Mouse (Mus musculus) limb, embryonic 10.5 days (tissue): Measurements from ENCODE around the gene Matk. TPM values are rescaled to one million over a fixed set of nuclear protein-coding genes. Genes with fewer than 3 reads are reported as not detected.

ENCODE experiments used
- DNase-seq: peaks from one replicate; pipeline ENCODE4 v3.0.0-alpha.2; 2017; ENCODE audit warnings: low spot score
- H3K27ac ChIP-seq: fragments of 300-500 bp; sonication (generic); 2 replicates; pipeline ENCODE4 v1.5.1; 2016; ENCODE audit warnings: mild to moderate bottlenecking
- H3K27me3 ChIP-seq: fragments of 300-500 bp; sonication (generic); 2 replicates; pipeline ENCODE4 v1.6.1; 2016; ENCODE audit warnings: low read depth, mild to moderate bottlenecking; ENCODE audit not compliant: poor library complexity, severe bottlenecking
- H3K36me3 ChIP-seq: fragments of 300-500 bp; sonication (generic); 2 replicates; pipeline ENCODE4 v1.6.1; 2016; ENCODE audit warnings: mild to moderate bottlenecking, moderate library complexity
- H3K4me1 ChIP-seq: fragments of 300-500 bp; sonication (generic); 2 replicates; pipeline ENCODE4 v1.6.1; 2016
- H3K4me3 ChIP-seq: fragments of 300-500 bp; sonication (generic); 2 replicates; pipeline ENCODE4 v1.5.1; 2016; ENCODE audit warnings: mild to moderate bottlenecking, moderate library complexity
- H3K9me3 ChIP-seq: fragments of 300-500 bp; sonication (generic); replicated peaks from 2 replicates; pipeline ENCODE4 v1.6.1; 2016; ENCODE audit warnings: mild to moderate bottlenecking
- WGBS: fragments of 180-500 bp; shearing (Covaris S2); methylation state at CpG from one replicate; pipeline ENCODE4 v1.1.7; 2016; 5-methylcytosine and 5-hydroxymethylcytosine counted together
- polyA plus RNA-seq: library from polyadenylated mRNA; unstranded; fragments of >200 nt; fragmentation: Nextera tagmentation; extraction: Ambion mirVana; gene quantifications from 2 replicates; pipeline ENCODE4 v1.2.1, GENCODE M21; 2016

Matk gene
- polyA plus RNA-seq, 1 experiment from 2014 or later, result 3.0 TPM

- no peaks in the 10 kb centered on the region for H3K9me3 ChIP-seq
- H3K4me1 ChIP-seq, result peaks cover 33% of the 10 kb centered on the region
- peaks cover 41% of the 10 kb centered on the region for H3K27me3 ChIP-seq
- H3K36me3 ChIP-seq, result peaks cover 21% of the 10 kb centered on the region
- peak; percentile 98 for DNase-seq
- H3K4me3 ChIP-seq, result peak within 1 kb of the TSS; percentile 83
- under 1% methylated on average over 76 of the region's 80 CpGs for WGBS
- H3K27ac ChIP-seq, result peak within 1 kb of the TSS; percentile 96
These were observed 40.0 kb downstream of the Matk start, which contains the start of gene Pip5k1c for GRCm38 (mm10) chr10:81292554-81293333. Gene Pip5k1c (plus strand): TSS chr10:81292963.

- H3K4me3 ChIP-seq, result peak overlapping the region; percentile 83
- H3K36me3 ChIP-seq, result peaks cover 27% of the 10 kb centered on the region
- H3K4me1 ChIP-seq, result peaks cover 39% of the 10 kb centered on the region
- peak overlapping the region; percentile 96 for H3K27ac ChIP-seq
- 5% methylated on average over 25 of the region's 25 CpGs for WGBS
- H3K27me3 ChIP-seq, result peaks cover 35% of the 10 kb centered on the region
- no peak for DNase-seq
- H3K9me3 ChIP-seq, result no peaks in the 10 kb centered on the region
These were observed 40.7 kb downstream of the Matk start for GRCm38 (mm10) chr10:81293334-81294030.

- DNase-seq, result no peak
- WGBS, result 58% methylated on average over 8 of the region's 8 CpGs
- peaks cover 30% of the 10 kb centered on the region for H3K27me3 ChIP-seq
- H3K36me3 ChIP-seq, result peaks cover 31% of the 10 kb centered on the region
- peaks cover 48% of the 10 kb centered on the region for H3K4me1 ChIP-seq
- H3K4me3 ChIP-seq, result peak overlapping the region; percentile 83
- no peaks in the 10 kb centered on the region for H3K9me3 ChIP-seq
- peak overlapping the region; percentile 96; the same call in 1 of the 2 replicates for H3K27ac ChIP-seq
These were observed 41.7 kb downstream of the Matk start for GRCm38 (mm10) chr10:81294442-81294841.

- WGBS, result 94% methylated on average over 6 of the region's 6 CpGs
- Histone ChIP-seq H3K27me3 (peaks cover 23% of the 10 kb centered on the region), H3K27ac (no peak overlapping the region), H3K4me3 (no peak overlapping the region), H3K9me3 (no peaks in the 10 kb centered on the region), H3K4me1 (peaks cover 56% of the 10 kb centered on the region), H3K36me3 (peaks cover 31% of the 10 kb centered on the region)
- DNase-seq, result no peak
These were observed 42.5 kb downstream of the Matk start for GRCm38 (mm10) chr10:81295185-81295584.

GRCm38 (mm10) chr10:81297246-81297645 lies 44.5 kb downstream of the Matk start:
- Histone ChIP-seq H3K9me3 (no peaks in the 10 kb centered on the region), H3K4me1 (peaks cover 66% of the 10 kb centered on the region), H3K27ac (peak overlapping the region; percentile 19; the same call in 1 of the 2 replicates), H3K27me3 (peaks cover 2% of the 10 kb centered on the region), H3K4me3 (peak overlapping the region; percentile 2; the same call in 1 of the 2 replicates), H3K36me3 (peaks cover 40% of the 10 kb centered on the region)
- no peak for DNase-seq
- WGBS, result 80% methylated on average over 6 of the region's 6 CpGs

GRCm38 (mm10) chr10:81297845-81298244 lies 45.1 kb downstream of the Matk start:
- 45% methylated on average over 10 of the region's 10 CpGs for WGBS
- 0 out of 2 replicates have a peak overlapping the region, but pooled peaks have one; percentile 19 for H3K27ac ChIP-seq

GRCm38 (mm10) chr10:81298369-81299100 lies 45.8 kb downstream of the Matk start:
- H3K27ac ChIP-seq, result 0 out of 2 replicates have a peak overlapping the region, but pooled peaks have one; percentile 19
- H3K9me3 ChIP-seq, result no peaks in the 10 kb centered on the region
- peaks cover 47% of the 10 kb centered on the region for H3K36me3 ChIP-seq
- H3K27me3 ChIP-seq, result no peaks in the 10 kb centered on the region
- DNase-seq, result no peak
- H3K4me3 ChIP-seq, result no peak overlapping the region
- 93% methylated on average over 17 of the region's 17 CpGs for WGBS
- H3K4me1 ChIP-seq, result peaks cover 77% of the 10 kb centered on the region

More at GRCm38 (mm10) chr10:81297845-81298244, 45.1 kb downstream of the Matk start:
- Histone ChIP-seq H3K4me1 (peaks cover 72% of the 10 kb centered on the region), H3K9me3 (no peaks in the 10 kb centered on the region), H3K4me3 (0 out of 2 replicates have a peak overlapping the region, but pooled peaks have one; percentile 2), H3K36me3 (peaks cover 43% of the 10 kb centered on the region), H3K27me3 (no peaks in the 10 kb centered on the region)
- DNase-seq, result no peak

GRCm38 (mm10) chr10:81299585-81300351 lies 47.0 kb downstream of the Matk start:
- Histone ChIP-seq H3K27ac (no peak overlapping the region), H3K9me3 (no peaks in the 10 kb centered on the region), H3K4me3 (no peak overlapping the region), H3K4me1 (peaks cover 75% of the 10 kb centered on the region), H3K27me3 (no peaks in the 10 kb centered on the region), H3K36me3 (peaks cover 49% of the 10 kb centered on the region)
- DNase-seq, result no peak
- WGBS, result 89% methylated on average over 14 of the region's 14 CpGs

- H3K4me1 ChIP-seq, result peaks cover 72% of the 10 kb centered on the region
- H3K36me3 ChIP-seq, result peaks cover 50% of the 10 kb centered on the region
These were observed 47.7 kb downstream of the Matk start for GRCm38 (mm10) chr10:81300352-81300907.

GRCm38 (mm10) chr10:81301321-81301720 lies 48.6 kb downstream of the Matk start:
- no peak for DNase-seq
- Histone ChIP-seq H3K27ac (no peak overlapping the region), H3K27me3 (no peaks in the 10 kb centered on the region), H3K9me3 (no peaks in the 10 kb centered on the region), H3K36me3 (peaks cover 50% of the 10 kb centered on the region), H3K4me3 (no peak overlapping the region), H3K4me1 (peaks cover 72% of the 10 kb centered on the region)
- WGBS, result 84% methylated on average over 9 of the region's 9 CpGs

More at GRCm38 (mm10) chr10:81300352-81300907, 47.7 kb downstream of the Matk start:
- WGBS, result 85% methylated on average over 9 of the region's 9 CpGs
- Histone ChIP-seq H3K27me3 (no peaks in the 10 kb centered on the region), H3K4me3 (no peak overlapping the region), H3K27ac (no peak overlapping the region), H3K9me3 (no peaks in the 10 kb centered on the region)
- DNase-seq, result no peak

- 81% methylated on average over 4 of the region's 4 CpGs for whole genome bisulfite sequencing
- Histone ChIP-seq H3K9me3 (no peaks in the 10 kb centered on the region), H3K4me1 (peaks cover 70% of the 10 kb centered on the region), H3K36me3 (peaks cover 53% of the 10 kb centered on the region), H3K27ac (peak overlapping the region; percentile 42), H3K4me3 (peak overlapping the region; percentile 16), H3K27me3 (no peaks in the 10 kb centered on the region)
- DNase-seq, result no peak
These were observed 49.6 kb downstream of the Matk start for GRCm38 (mm10) chr10:81302288-81302687.
